Mouse (Mus musculus): ENCODE data around the gene Egf.

The Egf gene

DNA sequence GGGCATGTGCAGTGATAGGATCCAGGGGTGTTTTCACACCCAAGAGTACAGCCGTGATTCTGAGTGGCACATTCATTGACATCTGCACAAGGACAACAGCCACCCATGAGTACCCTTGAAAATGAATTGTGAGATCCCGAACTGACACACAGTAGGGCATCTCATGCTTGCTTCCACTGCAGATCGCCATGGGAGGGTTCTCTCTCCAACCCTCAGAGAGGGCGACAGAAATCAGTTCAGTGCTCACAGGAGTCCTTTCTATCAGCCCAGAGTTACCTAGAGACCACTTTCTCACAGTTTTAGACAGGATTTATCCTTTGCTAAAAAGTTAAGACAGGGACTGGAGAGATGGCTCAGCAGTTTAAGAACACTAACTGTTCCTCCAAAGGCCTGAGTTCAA lies 31.8 kb downstream of the Egf start:
- no peak for DNase-seq (ENCODE audit: low read depth, low spot score)

DNA sequence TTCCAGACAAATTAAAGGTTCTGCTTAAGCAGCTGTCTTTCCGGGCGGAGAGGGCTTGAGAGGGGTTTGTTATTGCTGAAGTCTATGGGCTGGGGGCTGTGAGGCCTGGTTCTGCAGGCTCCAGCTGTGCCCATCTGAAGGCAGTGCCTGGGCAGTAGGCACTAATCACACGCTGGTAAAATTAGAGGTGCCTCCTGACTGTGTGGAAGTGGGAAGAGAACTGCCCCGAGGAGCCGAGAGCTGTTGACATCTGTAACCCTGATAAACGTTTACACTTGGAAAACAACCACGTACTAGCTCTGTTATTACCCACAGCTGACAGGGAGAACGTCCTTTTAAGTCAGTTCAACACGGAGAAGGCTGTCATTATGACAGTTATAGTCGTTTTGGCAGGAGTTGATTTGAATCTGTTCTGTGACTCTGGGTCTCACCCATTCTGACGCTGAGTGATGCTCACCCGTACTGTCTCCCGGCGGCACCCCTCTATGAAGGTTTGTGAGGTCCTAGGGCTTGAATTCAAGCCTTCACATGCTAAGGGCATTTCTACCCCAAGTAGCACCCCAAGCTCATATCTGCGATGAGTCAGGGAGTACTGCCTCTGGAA lies 40.5 kb downstream of the Egf start:
- no peak for DNase-seq (ENCODE audit: low read depth, low spot score)

DNA sequence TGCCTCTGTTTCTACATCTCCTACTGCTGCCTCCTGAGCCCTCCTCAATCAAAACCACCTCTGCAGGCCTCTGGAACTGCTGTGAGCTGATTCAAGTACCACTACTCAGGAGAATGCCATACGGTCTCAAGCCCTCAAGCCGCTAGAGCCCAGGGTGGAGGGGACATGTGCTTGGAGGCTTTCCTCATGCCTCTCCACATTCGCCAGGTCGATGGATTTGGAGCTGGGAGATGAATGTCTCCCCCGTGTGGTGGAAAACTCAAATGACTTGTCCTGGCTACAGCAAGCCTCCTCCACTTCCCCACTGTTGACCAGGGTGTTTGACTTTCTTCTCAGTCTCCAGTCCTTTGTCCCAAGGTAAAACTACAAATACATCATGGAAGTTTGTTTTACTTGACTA lies 47.0 kb downstream of the Egf start:
- DNase-seq (ENCODE audit: low read depth, low spot score): peak; percentile 82

DNA sequence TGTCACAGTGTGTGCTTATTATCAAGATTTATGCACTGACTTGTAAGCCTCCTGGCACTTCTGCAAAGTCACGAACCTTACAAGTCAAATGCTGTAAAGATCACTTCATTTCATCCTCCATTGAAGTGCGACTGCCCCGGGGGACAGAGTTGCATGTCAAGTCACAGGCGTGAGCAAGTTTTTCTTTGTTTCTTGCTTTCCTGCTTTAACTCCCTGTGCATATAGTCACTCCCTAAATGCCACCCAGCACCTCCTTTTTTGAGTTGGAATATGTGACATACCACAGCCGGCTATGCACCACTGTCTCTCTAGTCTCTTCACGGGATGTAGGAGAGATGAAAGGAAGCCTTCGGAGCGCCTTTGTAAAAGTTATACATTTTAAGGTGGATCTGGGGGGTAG lies 56.2 kb downstream of the Egf start:
- DNase-seq (ENCODE audit: low read depth, low spot score): no peak

- no peak for DNase-seq (ENCODE audit: low read depth, low spot score)
Observed at GRCm38 (mm10) chr3:129698365-129698764, 56.8 kb downstream of the Egf start.

DNA sequence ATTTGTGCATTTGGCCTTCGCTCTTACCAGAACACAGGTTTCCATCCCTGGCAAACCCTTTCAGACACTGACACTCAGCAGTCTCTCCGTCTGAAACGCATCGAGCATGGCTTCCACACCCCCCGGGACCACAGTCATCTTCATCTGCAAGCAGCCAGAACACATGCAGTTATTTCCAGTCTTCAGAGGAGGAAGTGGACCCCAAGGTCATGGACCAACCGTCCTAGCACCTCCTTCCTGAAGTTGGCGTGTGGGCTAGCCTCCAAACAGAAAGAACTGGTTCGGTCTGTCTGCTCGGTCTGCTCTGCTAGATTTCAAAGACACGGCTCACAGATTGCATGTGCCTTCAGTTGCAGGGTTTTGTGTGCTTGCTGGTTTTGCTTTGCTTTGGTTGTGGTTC lies 57.4 kb downstream of the Egf start:
- no peak for DNase-seq (ENCODE audit: low read depth, low spot score)

- no peak for DNase-seq (ENCODE audit: low read depth, low spot score)
Observed at GRCm38 (mm10) chr3:129695943-129696342, 59.2 kb downstream of the Egf start.

DNA sequence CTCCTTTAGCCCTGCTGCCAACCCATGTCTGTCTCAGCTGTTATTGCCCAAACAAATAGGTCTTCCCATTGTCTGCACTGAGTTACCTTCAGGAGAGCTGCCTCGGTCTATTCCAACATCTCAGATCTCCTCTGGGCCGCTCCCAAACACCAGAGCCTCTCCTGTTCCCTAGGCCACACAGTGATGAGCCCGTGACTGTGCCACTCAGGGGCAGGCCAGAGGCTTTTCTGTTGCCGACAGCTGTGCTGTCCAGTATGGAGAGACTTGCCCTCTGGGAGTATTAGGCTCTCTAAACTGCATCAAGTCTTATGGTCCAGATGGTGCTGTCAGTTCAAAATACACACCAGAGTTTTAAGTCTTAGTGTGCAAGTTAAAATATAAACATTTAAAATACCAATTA lies 61.5 kb downstream of the Egf start:
- no peak for DNase-seq (ENCODE audit: low read depth, low spot score)

DNA sequence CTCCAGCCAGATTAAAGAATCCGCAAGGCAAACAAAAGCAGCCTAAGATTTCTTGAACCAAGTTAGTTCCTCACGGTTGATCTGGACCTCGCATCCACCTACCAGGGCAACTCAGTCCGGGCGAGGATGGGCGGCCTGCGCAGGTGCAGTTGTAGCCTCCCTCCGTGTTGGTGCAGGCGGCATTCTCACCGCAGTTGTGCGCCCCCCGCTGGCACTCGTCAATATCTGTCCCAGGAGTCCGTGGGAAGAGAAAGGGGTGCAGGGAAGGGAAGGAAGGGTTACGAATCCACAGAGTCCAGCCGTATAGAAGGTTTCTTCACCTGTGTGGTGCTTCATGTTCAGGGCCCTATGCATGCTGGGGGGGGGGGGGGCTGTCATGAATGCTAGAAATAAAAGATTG lies 62.3 kb downstream of the Egf start:
- peak; percentile 58 for DNase-seq (ENCODE audit: low read depth, low spot score)

- no peak for DNase-seq (ENCODE audit: low read depth, low spot score)
Observed at GRCm38 (mm10) chr3:129687429-129687828, 67.7 kb downstream of the Egf start.

DNA sequence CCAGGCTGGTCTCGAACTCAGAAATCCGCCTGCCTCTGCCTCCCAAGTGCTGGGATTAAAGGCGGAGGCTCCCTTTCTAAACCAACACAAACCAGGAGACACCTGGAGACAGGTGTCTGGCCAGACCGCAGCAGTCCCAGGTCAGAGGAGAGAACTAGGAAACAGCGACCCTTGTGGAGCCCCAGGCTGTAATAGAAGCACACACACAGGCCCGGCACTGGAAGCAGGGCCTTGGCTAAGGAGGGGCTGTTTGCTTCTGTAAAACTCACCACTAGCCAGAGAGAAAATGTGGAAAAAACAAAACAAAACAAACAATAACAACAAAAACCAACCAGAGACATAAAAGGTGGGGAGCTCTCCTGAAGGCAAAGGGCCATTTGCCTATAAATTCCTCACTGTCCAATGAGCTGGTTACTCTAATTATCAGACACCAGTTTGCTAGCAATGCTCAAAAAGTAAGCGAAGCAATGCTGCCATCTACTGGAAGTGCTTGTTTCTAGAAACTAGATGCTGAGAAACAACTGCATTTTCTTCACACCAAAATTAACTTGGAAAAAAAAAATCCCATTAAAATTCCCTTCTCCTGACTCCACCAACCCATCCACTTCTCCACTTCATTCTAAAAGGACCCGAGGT lies 68.3 kb downstream of the Egf start:
- DNase-seq (ENCODE audit: low read depth, low spot score): peak; percentile 73

- no peak for DNase-seq (ENCODE audit: low read depth, low spot score)
Observed at GRCm38 (mm10) chr3:129686196-129686595, 68.9 kb downstream of the Egf start.

GRCm38 (mm10) chr3:129683060-129683679 lies 71.9 kb downstream of the Egf start:
- DNase-seq (ENCODE audit: low read depth, low spot score): peak; percentile 45

DNA sequence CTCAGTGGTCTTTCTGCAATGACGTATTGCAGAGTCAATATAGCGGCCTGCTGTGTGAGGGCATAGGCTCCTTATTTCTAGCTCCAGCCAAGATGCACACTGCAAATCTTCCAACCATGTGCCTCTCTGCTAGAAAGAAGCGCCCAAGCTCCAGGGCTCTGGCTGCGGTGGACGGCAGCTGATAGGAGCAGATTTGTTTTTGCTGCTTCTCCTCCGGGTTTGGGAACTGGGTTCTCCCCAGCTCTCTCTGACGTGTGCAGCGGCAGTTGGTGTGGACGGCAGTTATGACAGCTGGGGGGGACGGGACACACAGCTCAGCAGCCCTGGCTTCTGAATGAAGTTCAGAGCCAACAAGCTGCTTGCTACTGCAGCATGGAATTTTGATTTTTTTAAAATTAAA lies 72.7 kb downstream of the Egf start:
- DNase-seq (ENCODE audit: low read depth, low spot score): no peak

- no peak for DNase-seq (ENCODE audit: low read depth, low spot score)
Observed at GRCm38 (mm10) chr3:129681841-129682240, 73.3 kb downstream of the Egf start.

DNA sequence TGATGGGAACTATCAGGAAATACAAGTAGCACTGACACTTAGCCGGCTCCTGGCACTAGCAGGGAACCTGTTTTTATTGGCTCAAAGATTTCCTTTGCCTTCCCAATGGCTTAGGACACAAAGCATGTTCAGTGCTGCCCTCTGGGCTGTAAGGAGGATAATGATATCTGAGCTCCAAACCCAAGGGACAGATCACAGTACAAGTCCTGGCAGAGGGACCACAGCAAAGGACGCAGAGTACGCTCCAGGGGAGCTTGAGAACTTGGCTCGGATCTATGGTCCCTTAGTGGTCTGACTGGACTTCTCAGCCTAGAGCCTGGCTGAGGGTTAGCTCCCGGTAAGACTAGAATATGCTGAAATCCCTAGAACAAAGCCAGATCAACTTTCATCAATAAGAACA lies 74.9 kb downstream of the Egf start:
- DNase-seq (ENCODE audit: low read depth, low spot score): no peak

DNA sequence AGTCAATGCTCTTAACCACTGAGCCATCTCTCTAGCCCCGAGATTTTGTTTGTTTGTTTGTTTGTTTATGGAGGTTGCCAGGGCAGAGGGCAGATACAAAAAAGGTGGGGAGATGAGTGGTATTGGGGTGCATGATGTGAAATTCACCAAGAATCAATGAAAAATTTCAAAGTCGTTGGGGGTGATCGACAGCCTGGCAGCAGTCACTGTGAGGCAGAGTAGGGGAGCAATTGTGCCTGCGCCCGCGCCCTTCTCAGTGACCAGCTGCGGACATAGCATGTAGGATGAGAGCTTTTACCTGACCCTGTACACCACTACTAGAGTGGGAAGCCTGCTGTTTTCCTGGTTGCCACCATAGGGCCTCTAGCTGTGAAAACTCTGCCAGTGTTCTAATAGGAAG lies 79.2 kb downstream of the Egf start:
- DNase-seq (ENCODE audit: low read depth, low spot score): no peak

DNA sequence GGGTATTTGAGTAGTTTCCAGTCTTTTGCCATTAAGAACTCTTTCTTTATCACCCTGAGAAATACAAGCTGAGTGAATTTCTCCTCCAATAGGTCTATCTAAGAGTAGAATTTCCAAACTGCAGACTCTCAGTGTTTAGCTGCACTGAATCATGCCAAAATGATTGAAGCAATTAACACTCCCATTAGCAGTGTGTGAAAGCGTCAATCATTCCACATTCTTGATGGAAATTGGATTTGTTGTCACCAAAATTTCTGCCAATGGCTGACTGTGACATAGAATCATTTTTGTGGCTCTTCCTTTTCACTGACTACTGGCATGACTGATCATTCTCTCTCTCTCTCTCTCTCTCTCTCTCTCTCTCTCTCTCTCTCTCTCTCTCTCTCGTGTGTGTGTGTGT lies 91.2 kb downstream of the Egf start:
- no peak for DNase-seq (ENCODE audit: low read depth, low spot score)

- DNase-seq (ENCODE audit: low read depth, low spot score): no peak
Observed at GRCm38 (mm10) chr3:129658776-129659175, 96.3 kb downstream of the Egf start.

- no peak for DNase-seq (ENCODE audit: low read depth, low spot score)
Observed at GRCm38 (mm10) chr3:129657775-129658174, 97.3 kb downstream of the Egf start.

- DNase-seq (ENCODE audit: low read depth, low spot score): no peak
Observed at GRCm38 (mm10) chr3:129657222-129657621, 97.9 kb downstream of the Egf start.

GRCm38 (mm10) chr3:129656540-129656939 lies 98.6 kb downstream of the Egf start:
- DNase-seq (ENCODE audit: low read depth, low spot score): no peak

- DNase-seq (ENCODE audit: low read depth, low spot score): no peak
Observed at GRCm38 (mm10) chr3:129652476-129652875, 102.6 kb downstream of the Egf start.
